Mouse (Mus musculus) liver, adult 2 months (tissue): ENCODE measurements around the gene Mapk8ip2. TPM values are rescaled to one million over a fixed set of nuclear protein-coding genes. Genes with fewer than 3 reads are reported as not detected.
"Not testable (repeated sequence)": the region's sequence is repeated elsewhere in the genome, so short reads cannot be mapped to it uniquely, and the experiment has no call there.

ENCODE experiments used
- DNase-seq: peaks from one replicate; pipeline ENCODE4 v3.0.0-alpha.2; 2011; ENCODE audit warnings: low read depth, low spot score; ENCODE audit errors: extremely low read depth
- H3K27ac ChIP-seq: fragments of 200-500 bp; replicated peaks from 2 replicates; pipeline ENCODE4 v1.5.1; 2012; ENCODE audit warnings: low read depth, mild to moderate bottlenecking, control low read depth, inconsistent platforms, low read length; ENCODE audit not compliant: insufficient read depth
- H3K27me3 ChIP-seq: fragments of 200-500 bp; 2 replicates; pipeline ENCODE4 v1.6.1; 2012; ENCODE audit warnings: mild to moderate bottlenecking, moderate library complexity, low read length, inconsistent platforms; ENCODE audit not compliant: control insufficient read depth, insufficient read depth
- H3K36me3 ChIP-seq: fragments of 200-500 bp; 2 replicates; pipeline ENCODE4 v1.6.1; 2012; ENCODE audit warnings: low read length, inconsistent platforms; ENCODE audit not compliant: control insufficient read depth, insufficient read depth
- H3K4me1 ChIP-seq: fragments of 200-500 bp; 2 replicates; pipeline ENCODE4 v1.6.1; 2011; ENCODE audit warnings: low read length; ENCODE audit not compliant: control insufficient read depth, insufficient read depth
- H3K4me3 ChIP-seq: fragments of 200-500 bp; 2 replicates; pipeline ENCODE4 v1.5.1; 2011; ENCODE audit warnings: low read depth, mild to moderate bottlenecking, control low read depth, low read length, moderate library complexity; ENCODE audit not compliant: insufficient read depth
- H3K79me2 ChIP-seq: fragments of 200-500 bp; 2 replicates; pipeline ENCODE4 v1.6.1; 2012; ENCODE audit warnings: inconsistent platforms, mild to moderate bottlenecking, low read length, moderate library complexity; ENCODE audit not compliant: control insufficient read depth, insufficient read depth
- H3K9ac ChIP-seq: fragments of 200-500 bp; 2 replicates; pipeline ENCODE4 v1.6.1; 2012; ENCODE audit warnings: low read depth, mild to moderate bottlenecking, control low read depth, inconsistent platforms, low read length
- CTCF ChIP-seq: fragments of 200-500 bp; IDR thresholded peaks from 2 replicates; pipeline ENCODE4 v1.5.1; 2011; ENCODE audit warnings: low read depth, low read length, control low read depth
- POLR2A ChIP-seq: fragments of 200-500 bp; IDR thresholded peaks from 2 replicates; pipeline ENCODE4 v1.6.1; 2011; ENCODE audit warnings: low read length, control low read depth; ENCODE audit not compliant: insufficient read depth; ENCODE audit errors: extremely low read depth
- WGBS: fragments of 180-500 bp; shearing (Covaris S2); methylation state at CpG from one replicate; pipeline ENCODE4 v1.1.7; 2018; 5-methylcytosine and 5-hydroxymethylcytosine counted together
- polyA plus RNA-seq: library from polyadenylated mRNA; depleted of rRNA; stranded (reverse); fragments of >200 nt; gene quantifications from 2 replicates; pipeline ENCODE4 v1.2.3, GENCODE M21; 2012
- total RNA-seq: library from RNA; depleted of rRNA; stranded (reverse); fragments of >200 nt; gene quantifications from 2 replicates; pipeline ENCODE4 v1.2.3, GENCODE M21; 2014

Mapk8ip2 gene
- total and polyA plus RNA-seq, 2 experiments: 0.01 TPM; not detected in 1

- TF ChIP-seq POLR2A (no peak; the same call in none of the 2 replicates), CTCF (no peak)
- H3K36me3 ChIP-seq: peaks cover 17% of the 10 kb centered on the region
- peak within 1 kb of the TSS; percentile 96 for H3K27ac ChIP-seq
- no peaks in the 10 kb centered on the region for H3K27me3 ChIP-seq
- peak within 1 kb of the TSS; percentile 83 for H3K4me3 ChIP-seq
- WGBS: under 1% methylated on average over 70 of the region's 70 CpGs
- peaks cover 16% of the 10 kb centered on the region for H3K4me1 ChIP-seq
- no peaks in the 10 kb centered on the region for H3K79me2 ChIP-seq
- DNase-seq: peak; percentile 98
- peak within 1 kb of the TSS; percentile 86 for H3K9ac ChIP-seq
Measured at GRCm38 (mm10) chr15:89429352-89430221, 24.1 kb upstream of the Mapk8ip2 start, which contains the start of the genes C730034F03Rik, Gm44502 and Chkb. C730034F03Rik (plus strand) TSS chr15:89429589. Gm44502 (minus strand) TSS chr15:89429696. Chkb (minus strand) TSS chr15:89429908.

GRCm38 (mm10) chr15:89430341-89430740 lies 23.4 kb upstream of the Mapk8ip2 start:
- 36% methylated on average over 6 of the region's 6 CpGs for WGBS
- H3K9ac ChIP-seq: no peak overlapping the region
- TF ChIP-seq CTCF: no peak
- TF ChIP-seq POLR2A: no peak
- peak; percentile 43 for DNase-seq
- H3K27ac ChIP-seq: peak overlapping the region; percentile 77
- no peaks in the 10 kb centered on the region for H3K27me3 ChIP-seq
- peaks cover 17% of the 10 kb centered on the region for H3K36me3 ChIP-seq
- H3K79me2 ChIP-seq: no peaks in the 10 kb centered on the region
- H3K4me3 ChIP-seq: peak overlapping the region; percentile 83; the same call in 1 of the 2 replicates
- H3K4me1 ChIP-seq: peaks cover 16% of the 10 kb centered on the region

- not testable (repeated sequence) for H3K79me2 ChIP-seq, DNase-seq, H3K4me3 ChIP-seq, H3K27me3 ChIP-seq
- 55% methylated on average over 9 of the region's 9 CpGs for WGBS
- Histone ChIP-seq H3K27ac (peak overlapping the region; percentile 82), H3K4me1 (peaks cover 15% of the 10 kb centered on the region), H3K36me3 (peaks cover 17% of the 10 kb centered on the region), H3K9ac (peak overlapping the region; percentile 10; the same call in 1 of the 2 replicates)
Measured at GRCm38 (mm10) chr15:89430771-89431170, 22.9 kb upstream of the Mapk8ip2 start.

- peak overlapping the region; percentile 44; the same call in 1 of the 2 replicates for H3K9ac ChIP-seq
- peak overlapping the region; percentile 95 for H3K27ac ChIP-seq
- DNase-seq: peak; percentile 94
- no peak overlapping the region for H3K4me3 ChIP-seq
- H3K27me3 ChIP-seq: no peaks in the 10 kb centered on the region
- peaks cover 13% of the 10 kb centered on the region for H3K4me1 ChIP-seq
- no peaks in the 10 kb centered on the region for H3K79me2 ChIP-seq
- TF ChIP-seq POLR2A (no peak), CTCF (no peak)
- peaks cover 13% of the 10 kb centered on the region for H3K36me3 ChIP-seq
- WGBS: 21% methylated on average over 3 of the region's 3 CpGs
Measured at GRCm38 (mm10) chr15:89431271-89431670, 22.4 kb upstream of the Mapk8ip2 start.

- peak overlapping the region; percentile 95 for H3K27ac ChIP-seq
- peaks cover 12% of the 10 kb centered on the region for H3K4me1 ChIP-seq
- 25% methylated on average over 6 of the region's 6 CpGs for WGBS
- no peak overlapping the region for H3K4me3 ChIP-seq
- no peak overlapping the region for H3K9ac ChIP-seq
- no peaks in the 10 kb centered on the region for H3K79me2 ChIP-seq
- peak; percentile 94 for DNase-seq
- H3K27me3 ChIP-seq: no peaks in the 10 kb centered on the region
- peaks cover 8% of the 10 kb centered on the region; the same call in 1 of the 2 replicates for H3K36me3 ChIP-seq
- no peak for TF ChIP-seq POLR2A
- no peak for TF ChIP-seq CTCF
Measured at GRCm38 (mm10) chr15:89431806-89432205, 21.9 kb upstream of the Mapk8ip2 start.

- Histone ChIP-seq H3K4me1 (peaks cover 9% of the 10 kb centered on the region), H3K4me3 (no peak overlapping the region), H3K9ac (no peak overlapping the region), H3K36me3 (no peaks in the 10 kb centered on the region; the same call in 1 of the 2 replicates), H3K27me3 (no peaks in the 10 kb centered on the region), H3K79me2 (no peaks in the 10 kb centered on the region), H3K27ac (no peak overlapping the region)
- DNase-seq: no peak
- WGBS: 80% methylated on average over 4 of the region's 4 CpGs
- no peak for TF ChIP-seq POLR2A
- TF ChIP-seq CTCF: no peak
Measured at GRCm38 (mm10) chr15:89432946-89433345, 20.8 kb upstream of the Mapk8ip2 start.
